Mouse (Mus musculus) limb, embryonic 12.5 days (tissue): ENCODE measurements around the gene Tcf20. TPM values are rescaled to one million over a fixed set of nuclear protein-coding genes. Genes with fewer than 3 reads are reported as not detected.
A peak's percentile ranks its signal among the peaks of the same experiment; 100 is the strongest.

ENCODE experiments used
- ATAC-seq: fragments of 200-750 bp; cut with Nextera tagmentation; 2 replicates; pipeline ENCODE4 v1.8.0; 2017; ENCODE audit warnings: low read depth, moderate TSS enrichment; ENCODE audit not compliant: insufficient number of reproducible peaks, insufficient read depth, low FRiP score, low TSS enrichment
- H3K27ac ChIP-seq: fragments of 300-500 bp; sonication (generic); 2 replicates; pipeline ENCODE4 v1.5.1; 2016; ENCODE audit warnings: mild to moderate bottlenecking, moderate library complexity
- H3K27me3 ChIP-seq: fragments of 300-500 bp; sonication (generic); 2 replicates; pipeline ENCODE4 v1.6.1; 2016; ENCODE audit warnings: mild to moderate bottlenecking, moderate library complexity
- H3K36me3 ChIP-seq: fragments of 300-500 bp; sonication (generic); 2 replicates; pipeline ENCODE4 v1.6.1; 2016; ENCODE audit warnings: mild to moderate bottlenecking, moderate library complexity
- H3K4me1 ChIP-seq: fragments of 300-500 bp; sonication (generic); replicated peaks from 2 replicates; pipeline ENCODE4 v1.6.1; 2016
- H3K4me2 ChIP-seq: fragments of 300-500 bp; sonication (generic); 2 replicates; pipeline ENCODE4 v1.6.1; 2016; ENCODE audit warnings: mild to moderate bottlenecking, moderate library complexity
- H3K4me3 ChIP-seq: fragments of 300-500 bp; sonication (generic); replicated peaks from 2 replicates; pipeline ENCODE4 v1.5.1; 2016; ENCODE audit warnings: mild to moderate bottlenecking
- H3K9ac ChIP-seq: fragments of 300-500 bp; sonication (generic); replicated peaks from 2 replicates; pipeline ENCODE4 v1.6.1; 2016; ENCODE audit warnings: mild to moderate bottlenecking, moderate library complexity
- H3K9me3 ChIP-seq: fragments of 300-500 bp; sonication (generic); 2 replicates; pipeline ENCODE4 v1.6.1; 2016; ENCODE audit warnings: mild to moderate bottlenecking, moderate library complexity
- WGBS: fragments of 180-500 bp; shearing (Covaris S2); methylation state at CpG from one replicate; pipeline ENCODE4 v1.1.7; 2016; 5-methylcytosine and 5-hydroxymethylcytosine counted together
- polyA plus RNA-seq: library from polyadenylated mRNA; unstranded; fragments of >200 nt; fragmentation: Nextera tagmentation; extraction: Ambion mirVana; gene quantifications from 2 replicates; pipeline ENCODE4 v1.2.1, GENCODE M21; 2016

Tcf20 gene
- polyA plus RNA-seq, 1 experiment from 2014 or later: 13.6 TPM

DNA sequence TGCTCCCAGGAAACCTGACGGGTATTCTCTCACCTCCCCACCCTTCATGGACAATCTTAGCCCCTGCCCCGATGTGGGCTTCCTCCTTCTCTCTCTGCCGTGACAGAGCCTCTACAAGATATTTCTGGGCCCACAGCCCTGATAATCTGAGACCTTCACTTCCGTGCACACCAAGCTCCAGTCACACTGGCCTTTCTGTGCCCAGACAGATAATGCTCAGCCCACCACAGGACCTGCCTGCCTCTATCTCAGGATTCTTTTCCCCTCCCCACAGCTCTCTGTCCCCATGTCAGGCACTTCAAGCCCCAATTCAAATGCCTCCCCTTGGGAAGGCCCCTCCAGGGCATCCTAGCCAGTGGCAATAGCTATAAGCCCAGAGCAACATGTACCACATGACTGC lies 31.0 kb downstream of the Tcf20 start:
- WGBS: 59% methylated on average over 4 of the region's 4 CpGs
- H3K36me3 ChIP-seq: peaks cover 14% of the 10 kb centered on the region
- no peak for ATAC-seq
- H3K9ac ChIP-seq: 0 out of 2 replicates have a peak overlapping the region, but pooled peaks have one; percentile 27
- no peak overlapping the region for H3K4me2 ChIP-seq
- H3K27me3 ChIP-seq: peaks cover 76% of the 10 kb centered on the region
- H3K9me3 ChIP-seq: no peaks in the 10 kb centered on the region
- no peak overlapping the region for H3K27ac ChIP-seq
- peaks cover 79% of the 10 kb centered on the region for H3K4me1 ChIP-seq
- no peak overlapping the region for H3K4me3 ChIP-seq

DNA sequence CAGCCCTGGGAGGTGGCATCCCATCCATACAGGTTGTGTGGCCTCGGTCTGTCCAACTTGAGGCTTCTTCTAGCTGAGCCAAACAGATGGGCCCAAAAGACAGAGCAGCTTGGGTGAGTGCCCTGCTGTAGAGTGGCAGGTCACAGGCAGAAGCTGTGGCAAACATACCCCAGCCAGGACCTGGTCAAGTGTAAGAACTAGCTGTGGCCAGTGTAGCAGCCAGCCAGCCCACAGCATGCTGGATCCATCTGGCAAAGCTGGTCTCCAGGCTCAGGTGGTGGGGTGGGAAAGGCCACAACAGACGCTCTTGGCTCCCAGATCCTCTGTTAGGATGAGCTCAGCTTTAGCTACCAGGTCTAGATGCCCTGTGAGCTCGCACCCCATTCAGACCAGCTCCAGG lies 31.4 kb downstream of the Tcf20 start:
- Histone ChIP-seq H3K9ac (no peak overlapping the region), H3K27me3 (peaks cover 76% of the 10 kb centered on the region), H3K4me2 (no peak overlapping the region), H3K9me3 (no peaks in the 10 kb centered on the region), H3K36me3 (peaks cover 14% of the 10 kb centered on the region), H3K27ac (no peak overlapping the region), H3K4me3 (no peak overlapping the region), H3K4me1 (peaks cover 77% of the 10 kb centered on the region)
- ATAC-seq: no peak
- 75% methylated on average over 3 of the region's 3 CpGs for WGBS

DNA sequence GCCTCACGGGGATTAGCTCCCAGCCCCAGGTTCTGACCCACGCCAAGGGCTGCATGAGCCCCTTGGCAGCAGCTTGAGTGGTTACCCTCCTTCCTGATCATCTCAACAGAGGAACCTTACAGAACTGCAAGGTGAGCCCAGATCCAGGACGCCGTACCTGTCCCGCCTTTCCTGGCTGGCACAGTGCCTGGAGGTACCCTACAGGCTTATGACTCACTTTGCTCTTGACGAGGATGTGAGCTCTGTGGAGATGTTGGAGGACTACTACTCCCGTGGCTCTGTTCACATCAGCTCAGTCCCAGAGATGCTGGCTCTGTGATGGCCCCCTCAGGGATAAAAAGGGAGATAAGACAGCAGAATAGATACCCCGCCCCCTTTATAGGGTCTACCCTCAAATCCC lies 32.4 kb downstream of the Tcf20 start:
- Histone ChIP-seq H3K27ac (no peak overlapping the region), H3K4me2 (no peak overlapping the region), H3K9ac (no peak overlapping the region), H3K36me3 (peaks cover 17% of the 10 kb centered on the region), H3K27me3 (peaks cover 73% of the 10 kb centered on the region), H3K4me3 (no peak overlapping the region), H3K9me3 (no peaks in the 10 kb centered on the region), H3K4me1 (peaks cover 77% of the 10 kb centered on the region)
- 88% methylated on average over 8 of the region's 8 CpGs for WGBS
- ATAC-seq: no peak

DNA sequence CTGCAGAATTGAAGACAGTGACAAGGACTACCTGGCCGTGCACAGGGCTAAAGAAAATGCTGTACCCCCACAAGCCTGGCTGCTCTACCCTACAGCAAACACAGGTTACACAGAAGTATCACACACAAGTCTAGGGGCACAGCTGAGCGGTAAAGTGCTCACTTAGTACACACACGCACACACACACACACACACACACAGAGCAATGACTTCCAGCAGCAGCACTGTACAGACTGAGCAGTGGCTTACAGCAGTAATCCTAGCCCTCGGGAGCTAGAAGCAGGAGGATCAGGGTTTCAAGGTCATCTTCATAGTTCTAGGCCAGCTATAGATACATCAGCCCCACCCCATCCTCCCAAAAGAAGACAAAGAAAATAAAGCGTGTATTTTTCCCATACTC lies 33.6 kb downstream of the Tcf20 start:
- Histone ChIP-seq H3K4me1 (peaks cover 68% of the 10 kb centered on the region), H3K27me3 (peaks cover 78% of the 10 kb centered on the region), H3K4me2 (no peak overlapping the region), H3K9me3 (no peaks in the 10 kb centered on the region), H3K9ac (no peak overlapping the region), H3K27ac (no peak overlapping the region), H3K4me3 (no peak overlapping the region), H3K36me3 (peaks cover 17% of the 10 kb centered on the region)
- ATAC-seq: no peak
- 68% methylated on average over 5 of the region's 5 CpGs for WGBS

DNA sequence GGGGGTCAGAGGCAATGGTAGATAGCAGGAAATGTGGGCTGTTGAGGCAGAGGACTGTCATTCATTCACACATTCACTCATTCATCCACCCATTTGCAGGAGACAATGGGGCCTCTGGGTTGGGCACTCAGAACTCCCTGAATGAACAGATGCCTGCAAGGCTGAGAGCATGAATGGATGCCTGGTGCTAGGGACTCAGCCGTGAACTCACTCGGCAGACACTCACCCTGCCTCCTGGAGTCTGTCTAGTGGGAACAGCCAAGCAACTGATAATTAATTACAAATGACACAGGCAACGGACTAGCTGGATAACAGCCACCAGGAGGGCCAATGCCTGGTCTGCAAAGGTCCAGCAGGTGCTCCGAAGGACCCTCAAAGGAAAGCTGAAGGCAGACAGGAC lies 34.6 kb downstream of the Tcf20 start:
- Histone ChIP-seq H3K4me3 (no peak overlapping the region), H3K27me3 (peaks cover 81% of the 10 kb centered on the region), H3K4me1 (peaks cover 58% of the 10 kb centered on the region), H3K4me2 (no peak overlapping the region), H3K9me3 (no peaks in the 10 kb centered on the region), H3K27ac (no peak overlapping the region), H3K9ac (no peak overlapping the region), H3K36me3 (peaks cover 17% of the 10 kb centered on the region)
- 25% methylated on average over 4 of the region's 4 CpGs for WGBS
- no peak for ATAC-seq

DNA sequence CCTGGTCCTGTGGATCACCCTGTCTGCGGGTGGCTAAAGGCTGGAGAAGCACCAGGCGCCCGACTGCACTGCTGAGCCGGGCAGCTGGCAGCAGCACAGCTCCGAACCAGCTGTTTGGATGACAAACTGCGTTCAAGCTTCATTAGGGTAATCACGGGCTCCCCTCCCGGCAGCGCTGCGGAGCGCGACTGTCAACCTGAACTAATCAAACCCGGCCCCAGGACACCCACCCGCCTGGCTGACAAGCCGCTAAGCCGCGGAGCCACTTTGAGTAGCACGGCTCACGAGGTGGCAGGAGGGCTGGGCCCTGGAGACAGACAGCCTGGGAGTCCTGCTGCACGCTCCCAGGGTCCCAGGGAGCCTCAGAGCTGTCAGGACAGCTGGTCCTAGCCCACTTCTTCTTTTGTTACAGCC lies 35.4 kb downstream of the Tcf20 start:
- no peaks in the 10 kb centered on the region for H3K9me3 ChIP-seq
- H3K27ac ChIP-seq: no peak overlapping the region
- no peak overlapping the region; the same call in 1 of the 2 replicates for H3K9ac ChIP-seq
- 3% methylated on average over 20 of the region's 20 CpGs for WGBS
- no peak overlapping the region for H3K4me3 ChIP-seq
- H3K4me1 ChIP-seq: peaks cover 50% of the 10 kb centered on the region
- ATAC-seq: no peak
- no peak overlapping the region; the same call in 1 of the 2 replicates for H3K4me2 ChIP-seq
- H3K36me3 ChIP-seq: peaks cover 17% of the 10 kb centered on the region
- peaks cover 85% of the 10 kb centered on the region for H3K27me3 ChIP-seq

DNA sequence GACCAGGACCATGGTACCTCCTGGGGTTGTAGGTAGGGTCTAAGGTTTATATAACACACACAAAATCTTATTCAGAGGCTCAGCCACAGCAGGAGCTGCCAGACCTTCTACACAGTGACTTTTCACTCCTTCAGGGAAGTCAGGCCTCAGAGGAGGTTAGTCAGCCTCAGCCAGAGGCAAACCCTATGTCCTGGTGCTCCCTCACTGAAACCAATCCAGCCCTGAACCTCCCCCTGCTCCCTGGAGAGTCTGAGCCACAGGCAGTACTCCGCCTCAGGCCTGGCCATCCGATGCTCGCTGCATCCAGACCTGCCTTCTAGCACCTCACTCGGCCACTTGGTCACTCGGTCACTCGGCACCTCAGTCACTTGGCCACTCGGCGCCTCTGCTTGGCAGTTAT lies 37.4 kb downstream of the Tcf20 start:
- no peak for ATAC-seq
- Histone ChIP-seq H3K4me3 (no peak overlapping the region), H3K27ac (no peak overlapping the region), H3K9me3 (no peaks in the 10 kb centered on the region), H3K27me3 (peaks cover 83% of the 10 kb centered on the region), H3K36me3 (peaks cover 20% of the 10 kb centered on the region), H3K4me2 (no peak overlapping the region), H3K9ac (no peak overlapping the region; the same call in 1 of the 2 replicates), H3K4me1 (peaks cover 47% of the 10 kb centered on the region)
- WGBS: 19% methylated on average over 8 of the region's 8 CpGs

DNA sequence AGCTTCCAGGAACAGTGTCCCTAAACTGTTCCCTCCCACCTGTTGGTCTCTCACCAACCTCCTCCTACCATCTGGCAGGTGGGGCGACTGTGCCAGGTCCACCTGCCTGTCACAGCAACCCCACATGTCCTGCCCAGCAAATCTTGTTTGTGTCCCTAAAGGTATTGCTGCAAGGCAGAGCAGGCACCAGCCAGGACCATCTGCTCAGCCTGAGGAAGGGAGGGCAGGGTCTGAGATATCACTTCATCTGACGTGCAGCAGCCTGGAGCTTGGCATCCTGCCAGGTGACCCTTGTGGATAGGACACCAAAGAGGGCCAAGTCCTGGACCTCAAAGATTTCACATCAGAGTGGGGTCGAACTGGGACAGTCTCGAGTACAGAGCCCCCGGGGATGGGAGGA lies 40.2 kb downstream of the Tcf20 start:
- H3K36me3 ChIP-seq: peaks cover 8% of the 10 kb centered on the region; the same call in 1 of the 2 replicates
- WGBS: 79% methylated on average over 5 of the region's 5 CpGs

DNA sequence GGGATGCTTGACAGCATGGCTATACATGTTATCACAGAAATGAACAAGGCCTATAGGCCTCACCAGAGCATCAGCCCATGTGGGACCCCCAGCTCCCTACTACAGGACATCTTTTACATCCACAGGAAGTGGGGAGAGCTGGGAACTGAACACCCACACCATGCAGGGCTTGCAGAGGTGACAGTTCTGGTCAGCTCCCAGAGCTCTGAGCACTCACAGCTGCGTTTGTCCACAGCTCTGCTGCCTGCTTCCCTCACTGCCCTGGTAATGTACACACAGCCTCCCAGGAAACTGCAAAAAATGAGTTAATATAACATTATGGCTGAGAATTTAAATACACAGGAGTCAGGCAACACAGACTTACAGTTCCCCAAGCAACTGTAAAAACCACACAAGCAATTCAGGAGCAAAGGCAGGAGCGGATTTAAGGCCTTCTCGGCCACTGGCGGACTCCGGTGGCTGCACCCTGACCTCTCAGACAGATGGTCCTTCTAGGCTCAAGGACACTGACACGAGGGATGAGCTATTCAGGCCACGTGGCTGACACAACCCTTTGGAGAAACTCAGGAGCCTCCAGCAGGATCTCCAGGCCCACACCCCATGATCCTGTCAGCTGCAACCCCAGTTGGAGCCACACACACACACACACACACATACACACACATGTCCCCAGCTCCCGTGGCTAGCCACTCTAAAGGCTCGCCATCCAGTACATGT lies 43.0 kb downstream of the Tcf20 start:
- Histone ChIP-seq H3K4me1 (peaks cover 47% of the 10 kb centered on the region), H3K27me3 (peaks cover 55% of the 10 kb centered on the region)

More for the DNA sequence above, 40.2 kb downstream of the Tcf20 start:
- H3K4me1 ChIP-seq: peaks cover 41% of the 10 kb centered on the region
- no peak overlapping the region for H3K4me3 ChIP-seq
- H3K4me2 ChIP-seq: no peak overlapping the region
- peaks cover 64% of the 10 kb centered on the region for H3K27me3 ChIP-seq
- H3K9ac ChIP-seq: no peak overlapping the region
- H3K9me3 ChIP-seq: no peaks in the 10 kb centered on the region
- no peak overlapping the region for H3K27ac ChIP-seq
- no peak for ATAC-seq

DNA sequence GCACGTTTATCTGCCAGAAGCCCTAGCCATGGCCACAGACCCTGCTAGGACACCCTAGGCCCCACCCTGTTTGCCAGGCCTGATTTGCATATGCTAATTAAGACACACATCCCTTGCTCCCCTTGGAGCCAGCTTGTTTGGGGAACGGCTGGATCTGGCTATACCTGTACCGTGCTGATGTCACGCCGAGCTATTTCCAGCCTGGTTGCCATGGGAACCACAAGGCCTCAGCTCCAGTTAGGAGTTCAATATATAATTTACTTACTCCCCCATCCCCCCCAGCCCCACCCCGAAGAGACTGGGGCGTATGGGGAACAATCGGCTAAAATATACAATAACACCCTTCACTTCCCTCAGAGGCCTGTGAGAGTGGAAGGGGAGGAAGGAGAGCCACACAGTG lies 45.9 kb downstream of the Tcf20 start:
- no peaks in the 10 kb centered on the region for H3K9me3 ChIP-seq
- no peak overlapping the region for H3K4me2 ChIP-seq
- ATAC-seq: no peak
- 54% methylated on average over 8 of the region's 8 CpGs for WGBS
- H3K9ac ChIP-seq: no peak overlapping the region
- H3K27ac ChIP-seq: peak overlapping the region; percentile 18; the same call in 1 of the 2 replicates
- peaks cover 70% of the 10 kb centered on the region for H3K4me1 ChIP-seq
- H3K36me3 ChIP-seq: peaks cover 10% of the 10 kb centered on the region; the same call in 1 of the 2 replicates
- no peak overlapping the region for H3K4me3 ChIP-seq
- H3K27me3 ChIP-seq: peaks cover 35% of the 10 kb centered on the region

More for the DNA sequence above, 43.0 kb downstream of the Tcf20 start:
- Histone ChIP-seq H3K36me3 (peaks cover 6% of the 10 kb centered on the region; the same call in 1 of the 2 replicates), H3K9me3 (no peaks in the 10 kb centered on the region), H3K27ac (no peak overlapping the region), H3K4me2 (no peak overlapping the region), H3K4me3 (no peak overlapping the region), H3K9ac (no peak overlapping the region)
- 81% methylated on average over 9 of the region's 9 CpGs for WGBS
- no peak for ATAC-seq

DNA sequence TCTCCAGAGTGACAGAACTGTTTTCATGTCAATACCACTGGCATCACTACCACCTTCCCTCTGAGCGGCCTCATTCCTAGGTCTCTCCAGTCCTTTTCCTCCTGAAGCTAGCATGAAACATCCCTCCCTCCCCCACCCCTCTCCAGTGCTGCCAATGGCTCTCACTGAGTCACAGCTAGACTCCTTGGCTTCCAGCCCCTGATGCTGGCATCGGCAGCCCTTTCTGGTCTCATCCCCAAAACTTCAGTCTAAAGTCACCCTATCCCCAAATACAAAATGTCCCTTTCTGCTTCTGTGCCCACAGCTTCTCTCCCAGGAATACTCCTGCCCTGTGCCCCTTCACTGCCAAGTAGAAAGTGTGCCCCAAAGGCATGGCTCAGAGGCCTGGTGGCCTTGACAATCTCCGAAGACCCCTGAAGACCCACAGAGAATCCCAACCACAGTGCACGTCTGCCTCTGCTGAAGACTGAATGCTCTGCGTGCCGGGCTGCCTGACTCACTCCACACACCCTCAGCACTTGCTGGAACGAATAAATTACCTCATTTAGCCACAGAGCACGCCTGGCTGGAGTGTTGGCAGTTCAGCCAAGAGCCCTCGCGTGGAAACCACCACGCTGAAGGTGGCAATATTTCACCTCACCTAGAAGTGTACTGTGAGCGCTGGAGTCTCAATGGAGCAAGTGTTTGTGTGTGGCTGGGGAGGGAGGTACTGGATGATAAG lies 47.0 kb downstream of the Tcf20 start:
- Histone ChIP-seq H3K9me3 (no peaks in the 10 kb centered on the region), H3K27me3 (peaks cover 38% of the 10 kb centered on the region), H3K27ac (peak overlapping the region; percentile 17; the same call in 1 of the 2 replicates), H3K36me3 (peaks cover 6% of the 10 kb centered on the region; the same call in 1 of the 2 replicates), H3K4me1 (peaks cover 77% of the 10 kb centered on the region), H3K9ac (no peak overlapping the region), H3K4me3 (no peak overlapping the region), H3K4me2 (no peak overlapping the region)
- ATAC-seq: no peak
- WGBS: 66% methylated on average over 12 of the region's 12 CpGs
